Mouse (Mus musculus) CH12.LX (cell line): Measurements from ENCODE around the gene Adgrg6. TPM values are rescaled to one million over a fixed set of nuclear protein-coding genes. Genes with fewer than 3 reads are reported as not detected.

Experiments
- DNase-seq: peaks from one replicate; pipeline ENCODE4 v3.0.0-alpha.2; 2013; ENCODE audit errors: extremely low read depth
- H3K27ac ChIP-seq: 2 replicates; pipeline ENCODE4 v1.5.1; 2012; ENCODE audit warnings: low read depth, mild to moderate bottlenecking, control low read depth, moderate library complexity; ENCODE audit not compliant: insufficient read depth
- H3K27me3 ChIP-seq: replicated peaks from 2 replicates; pipeline ENCODE3; 2012; ENCODE audit warnings: inconsistent platforms
- H3K36me3 ChIP-seq, 2 experiments: replicated peaks in 1 of 2; 2 replicates each; pipeline versions ENCODE3 to v1.6.1; 2012; ENCODE audit warnings: inconsistent platforms in 1 of 2, low read length in 1 of 2, mild to moderate bottlenecking in 1 of 2, mixed read lengths in 1 of 2, moderate library complexity in 1 of 2; ENCODE audit not compliant: control insufficient read depth in 1 of 2, insufficient read depth in 1 of 2
- H3K4me1 ChIP-seq, 2 experiments: 2 replicates each; pipeline ENCODE4 v1.6.1; 2012; ENCODE audit warnings: inconsistent platforms in 1 of 2, moderate library complexity in 1 of 2; ENCODE audit not compliant: insufficient read depth in 2 of 2, control insufficient read depth in 1 of 2
- H3K4me2 ChIP-seq: 2 replicates; pipeline ENCODE4 v1.6.1; 2012; ENCODE audit warnings: low read depth, mild to moderate bottlenecking, control low read depth; ENCODE audit not compliant: poor library complexity, insufficient read depth, severe bottlenecking
- H3K4me3 ChIP-seq, 3 experiments: fragments of 150-350 bp in 1 of 3; sonication (generic) in 1 of 3; replicated peaks in 1 of 3; 2 replicates each; pipeline versions ENCODE3 to v1.5.1; 2011 to 2012; ENCODE audit warnings: low read depth in 2 of 3, low read length in 2 of 3, mild to moderate bottlenecking in 2 of 3, moderate library complexity in 2 of 3, control low read depth in 1 of 3, improper control_type of control experiment in 1 of 3, inconsistent platforms in 1 of 3, mixed read lengths in 1 of 3; ENCODE audit not compliant: poor library complexity in 1 of 3
- H3K79me2 ChIP-seq: replicated peaks from 2 replicates; pipeline ENCODE4 v1.6.1; 2012; ENCODE audit warnings: mild to moderate bottlenecking, moderate library complexity; ENCODE audit not compliant: control insufficient read depth, poor library complexity, insufficient read depth, severe bottlenecking; ENCODE audit errors: extremely low read depth
- H3K9ac ChIP-seq: 2 replicates; pipeline ENCODE4 v1.6.1; 2012; ENCODE audit warnings: low read depth, mild to moderate bottlenecking, control low read depth, moderate library complexity; ENCODE audit not compliant: insufficient read depth
- H3K9me3 ChIP-seq: replicated peaks from 2 replicates; pipeline ENCODE3; 2012; ENCODE audit warnings: low read length, inconsistent platforms, mixed read lengths
- CHD1 ChIP-seq: IDR thresholded peaks from 2 replicates; pipeline ENCODE4 v1.6.1; 2012; ENCODE audit warnings: low read depth, low read length, improper control_type of control experiment, inconsistent platforms
- CHD2 ChIP-seq: IDR thresholded peaks from 2 replicates; pipeline ENCODE4 v1.6.1; 2011; ENCODE audit warnings: low read length, improper control_type of control experiment
- CTCF ChIP-seq, 2 experiments: IDR thresholded peaks in 1 of 2; conservative IDR thresholded peaks in 1 of 2; 2 replicates each; pipeline ENCODE4 v1.5.1; 2011 to 2012; ENCODE audit warnings: low read depth in 2 of 2, low read length in 2 of 2, improper control_type of control experiment in 1 of 2, inconsistent platforms in 1 of 2, mild to moderate bottlenecking in 1 of 2, moderate library complexity in 1 of 2
- E2F4 ChIP-seq: IDR thresholded peaks from 2 replicates; pipeline ENCODE4 v1.6.1; 2011; ENCODE audit warnings: low read depth, low read length, improper control_type of control experiment; ENCODE audit not compliant: insufficient replicate concordance
- EP300 ChIP-seq: IDR thresholded peaks from 2 replicates; pipeline ENCODE4 v1.6.1; 2011; ENCODE audit warnings: low read length, improper control_type of control experiment
- GABPA ChIP-seq: IDR thresholded peaks from 2 replicates; pipeline ENCODE4 v1.6.1; 2012; ENCODE audit warnings: low read depth, low read length, improper control_type of control experiment, inconsistent platforms; ENCODE audit not compliant: insufficient replicate concordance
- HCFC1 ChIP-seq: IDR thresholded peaks from 2 replicates; pipeline ENCODE4 v1.6.1; 2012; ENCODE audit warnings: low read depth, mild to moderate bottlenecking, inconsistent platforms, low read length, improper control_type of control experiment
- IRF4 ChIP-seq: IDR thresholded peaks from 2 replicates; pipeline ENCODE4 v1.6.1; 2014; ENCODE audit warnings: low read depth, mild to moderate bottlenecking, inconsistent platforms, low read length, improper control_type of control experiment
- JUND ChIP-seq: conservative IDR thresholded peaks from 2 replicates; pipeline ENCODE4 v1.6.1; 2011; ENCODE audit warnings: low read depth, low read length, improper control_type of control experiment
- MAFK ChIP-seq: IDR thresholded peaks from 2 replicates; pipeline ENCODE4 v1.6.1; 2011; ENCODE audit warnings: low read length, improper control_type of control experiment; ENCODE audit not compliant: insufficient replicate concordance
- MAX ChIP-seq: IDR thresholded peaks from 2 replicates; pipeline ENCODE4 v1.6.1; 2011; ENCODE audit warnings: low read length, improper control_type of control experiment
- MAZ ChIP-seq: IDR thresholded peaks from 2 replicates; pipeline ENCODE4 v1.6.1; 2012; ENCODE audit warnings: low read depth, mild to moderate bottlenecking, inconsistent platforms, low read length, improper control_type of control experiment, moderate library complexity
- MEF2A ChIP-seq: IDR thresholded peaks from 2 replicates; pipeline ENCODE4 v1.6.1; 2014; ENCODE audit warnings: low read depth, mild to moderate bottlenecking, inconsistent platforms, low read length, improper control_type of control experiment, borderline replicate concordance
- MXI1 ChIP-seq: IDR thresholded peaks from 2 replicates; pipeline ENCODE4 v1.6.1; 2011; ENCODE audit warnings: mild to moderate bottlenecking, low read depth, low read length, improper control_type of control experiment
- MYC ChIP-seq: IDR thresholded peaks from 2 replicates; pipeline ENCODE4 v1.6.1; 2011; ENCODE audit warnings: low read depth, mild to moderate bottlenecking, improper control_type of control experiment, low read length
- NELFE ChIP-seq: IDR thresholded peaks from 2 replicates; pipeline ENCODE4 v1.6.1; 2011; ENCODE audit warnings: low read depth, low read length, improper control_type of control experiment
- NRF1 ChIP-seq: IDR thresholded peaks from 2 replicates; pipeline ENCODE4 v1.6.1; 2014; ENCODE audit warnings: low read depth, mild to moderate bottlenecking, inconsistent platforms, low read length, improper control_type of control experiment, moderate library complexity
- PAX5 ChIP-seq: IDR thresholded peaks from 2 replicates; pipeline ENCODE4 v1.6.1; 2012; ENCODE audit warnings: low read length, inconsistent platforms, mixed read lengths
- POLR2AphosphoS2 ChIP-seq: IDR thresholded peaks from 2 replicates; pipeline ENCODE4 v1.6.1; 2011; ENCODE audit warnings: low read depth, low read length, improper control_type of control experiment
- RAD21 ChIP-seq: IDR thresholded peaks from 2 replicates; pipeline ENCODE4 v1.6.1; 2011; ENCODE audit warnings: low read depth, mild to moderate bottlenecking, low read length, improper control_type of control experiment, moderate library complexity
- RCOR1 ChIP-seq: conservative IDR thresholded peaks from 2 replicates; pipeline ENCODE4 v1.6.1; 2012; ENCODE audit warnings: low read depth, mild to moderate bottlenecking, inconsistent platforms, low read length, improper control_type of control experiment
- SIN3A ChIP-seq: IDR thresholded peaks from 2 replicates; pipeline ENCODE4 v1.6.1; 2012; ENCODE audit warnings: low read length, improper control_type of control experiment, inconsistent platforms
- SMC3 ChIP-seq: IDR thresholded peaks from 2 replicates; pipeline ENCODE4 v1.6.1; 2011; ENCODE audit warnings: low read depth, low read length, improper control_type of control experiment
- TBP ChIP-seq: conservative IDR thresholded peaks from 2 replicates; pipeline ENCODE4 v1.6.1; 2011; ENCODE audit warnings: low read depth, low read length, improper control_type of control experiment
- TCF12 ChIP-seq: IDR thresholded peaks from 2 replicates; pipeline ENCODE4 v1.6.1; 2014; ENCODE audit warnings: low read depth, mild to moderate bottlenecking, inconsistent platforms, low read length, improper control_type of control experiment
- USF1 ChIP-seq: IDR thresholded peaks from 2 replicates; pipeline ENCODE4 v1.6.1; 2014; ENCODE audit warnings: low read depth, mild to moderate bottlenecking, inconsistent platforms, low read length, improper control_type of control experiment
- USF2 ChIP-seq: conservative IDR thresholded peaks from 2 replicates; pipeline ENCODE4 v1.6.1; 2011; ENCODE audit warnings: low read depth, low read length, improper control_type of control experiment
- ZKSCAN1 ChIP-seq: IDR thresholded peaks from 2 replicates; pipeline ENCODE4 v1.6.1; 2012; ENCODE audit warnings: low read depth, inconsistent platforms, low read length, improper control_type of control experiment, borderline replicate concordance
- ZMIZ1 ChIP-seq: IDR thresholded peaks from 2 replicates; pipeline ENCODE4 v1.6.1; 2012; ENCODE audit warnings: low read depth, mild to moderate bottlenecking, inconsistent platforms, low read length, improper control_type of control experiment
- dilution Hi-C: fragments of 300-500 bp; cut with MboI; formaldehyde crosslinking; loops from 2 replicates; pipeline ENCODE4 v1.14.3; 2020; ENCODE audit warnings: low sequenced_read_pairs; ENCODE audit not compliant: extremely low pct_unique_long_range_greater_than_20kb, extremely low pct_ligation_motif_present
- in situ Hi-C: fragments of 300-500 bp; cut with MboI; formaldehyde crosslinking; loops from 3 replicates; pipeline ENCODE4 v1.14.3; 2019; ENCODE audit warnings: low sequenced_read_pairs, low pct_ligation_motif_present, low pct_unique_long_range_greater_than_20kb, mixed read lengths
- polyA plus RNA-seq: library from polyadenylated mRNA; unstranded; fragments of >175 nt; gene quantifications from 2 replicates; pipeline ENCODE4 v1.2.1, GENCODE M21; 2012; ENCODE audit warnings: low read depth; ENCODE audit not compliant: insufficient read length
- total RNA-seq, 2 experiments: library from RNA; depleted of rRNA; stranded (reverse); fragments of 300-350 nt in 1 of 2; fragments of >200 nt in 1 of 2; gene quantifications; 2 replicates each; pipeline ENCODE4 v1.2.3; 2012 to 2014

Gene Adgrg6
- total and polyA plus RNA-seq, 3 experiments: not detected

DNA sequence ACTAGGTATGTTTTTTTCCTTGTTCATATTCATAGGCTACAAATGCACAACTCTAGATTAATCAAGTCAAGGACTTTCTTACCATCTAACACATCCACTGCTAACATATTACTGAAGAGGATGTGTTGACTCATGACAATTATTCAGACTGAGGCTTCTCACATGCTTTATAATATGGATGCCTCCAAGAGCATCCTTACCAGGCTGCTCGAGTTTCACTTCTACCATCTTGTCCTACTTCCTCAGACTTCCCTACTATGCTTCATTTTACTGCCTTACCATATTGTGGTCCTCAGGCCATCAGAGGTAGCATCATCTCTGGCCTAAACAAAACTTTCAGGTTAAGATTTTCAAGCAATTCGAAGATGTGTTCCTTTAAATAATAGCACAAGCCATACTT, 69.8 kb downstream of the Adgrg6 start:
- in situ Hi-C loops: no loop called here
- DNase-seq: no peak
- H3K79me2 ChIP-seq: no peaks in the 10 kb centered on the region

DNA sequence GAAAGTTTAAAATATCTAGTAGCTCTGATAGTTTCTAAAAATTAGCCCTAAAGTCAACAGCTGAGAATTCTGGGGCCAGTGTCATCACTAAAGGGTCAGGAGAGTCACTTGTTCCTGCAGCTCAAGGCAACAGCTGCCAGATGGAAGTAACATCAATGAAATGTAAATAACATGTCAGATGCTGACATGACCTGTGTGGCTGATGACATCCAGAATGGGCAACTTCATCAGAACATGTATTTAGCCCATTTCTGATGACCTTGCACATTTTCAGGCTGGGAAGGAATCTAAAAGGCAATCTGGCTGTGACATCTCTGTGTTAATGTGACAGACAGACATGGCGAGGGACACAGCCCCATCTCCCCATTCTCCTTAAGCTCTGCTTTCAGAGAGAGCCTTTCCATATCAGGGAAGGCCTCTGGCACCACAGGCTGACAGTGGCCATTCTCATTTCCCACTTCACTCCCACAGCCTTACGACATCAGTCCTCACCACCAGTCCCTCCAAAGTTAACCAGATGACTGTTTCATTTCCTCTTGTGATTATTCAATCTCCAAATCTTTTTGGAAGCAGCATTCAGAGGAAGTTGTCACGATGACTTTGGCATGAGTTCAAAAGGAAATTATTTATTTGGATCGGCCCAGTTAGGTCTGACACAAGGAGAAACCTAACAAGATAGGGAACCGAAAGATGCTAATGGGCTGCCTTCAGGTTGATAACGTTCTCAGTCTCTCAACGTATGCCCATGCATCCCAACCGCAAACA, 70.7 kb downstream of the Adgrg6 start:
- TF ChIP-seq PAX5: no peak
- TF ChIP-seq USF2: no peak
- no peak for TF ChIP-seq ZMIZ1
- no peak for TF ChIP-seq SIN3A
- TF ChIP-seq IRF4: peak; percentile 89
- no peak for TF ChIP-seq NRF1
- TF ChIP-seq POLR2AphosphoS2: no peak
- no peak for TF ChIP-seq MAZ
- no peak for TF ChIP-seq RCOR1
- TF ChIP-seq ZKSCAN1: no peak
- TF ChIP-seq MYC: 0 out of 2 replicates have a peak, but pooled peaks have one; percentile 15
- TF ChIP-seq MXI1: no peak
- TF ChIP-seq EP300: peak; percentile 68; the same call in 1 of the 2 replicates
- TF ChIP-seq MAFK: peak; percentile 82
- TF ChIP-seq JUND: no peak
- TF ChIP-seq E2F4: no peak
- no peak for TF ChIP-seq CHD1
- TF ChIP-seq NELFE: no peak
- TF ChIP-seq CTCF (conservative IDR thresholded peaks at IDR 0.05 in 1 of 2, IDR thresholded peaks at IDR 0.05 in 1 of 2; ENCODE audit: low read depth in 2 of 2, low read length in 2 of 2): no peak
- no peak for TF ChIP-seq TCF12
- no peak for TF ChIP-seq USF1
- H3K9ac ChIP-seq: no peak overlapping the region
- dilution Hi-C loops (no loop called here), in situ Hi-C loops (no loop called here)
- no peak overlapping the region for H3K4me3 ChIP-seq
- peaks cover 10 to 28% of the 10 kb centered on the region in 2 experiments for H3K4me1 ChIP-seq
- H3K79me2 ChIP-seq: no peaks in the 10 kb centered on the region
- no peaks in the 10 kb centered on the region for H3K9me3 ChIP-seq
- no peaks in the 10 kb centered on the region for H3K27me3 ChIP-seq
- no peak overlapping the region for H3K27ac ChIP-seq
- H3K4me2 ChIP-seq: peak overlapping the region; percentile 48; the same call in 1 of the 2 replicates
- peak; percentile 46 for DNase-seq
- no peaks in the 10 kb centered on the region for H3K36me3 ChIP-seq

More for the DNA sequence above, 69.8 kb downstream of the Adgrg6 start:
- H3K36me3 ChIP-seq: no peaks in the 10 kb centered on the region
- TF ChIP-seq GABPA (no peak), TCF12 (no peak), SIN3A (no peak), HCFC1 (no peak), MEF2A (no peak), IRF4 (no peak), EP300 (no peak), USF1 (no peak), MAX (no peak), E2F4 (no peak), POLR2AphosphoS2 (no peak), TBP (no peak), MXI1 (no peak), RCOR1 (no peak), RAD21 (no peak), SMC3 (no peak), CHD2 (no peak)
- H3K9ac ChIP-seq: no peak overlapping the region
- dilution Hi-C loops: no loop called here
- H3K4me1 ChIP-seq: peaks cover 10 to 37% of the 10 kb centered on the region in 2 experiments
- H3K9me3 ChIP-seq: no peaks in the 10 kb centered on the region
- no peaks in the 10 kb centered on the region for H3K27me3 ChIP-seq
- H3K4me3 ChIP-seq: no peak overlapping the region
- H3K27ac ChIP-seq: no peak overlapping the region
- H3K4me2 ChIP-seq: no peak overlapping the region; the same call in 1 of the 2 replicates
